Mouse (Mus musculus): Measurements from ENCODE around the gene Nfib. TPM values are rescaled to one million over a fixed set of nuclear protein-coding genes. Genes with fewer than 3 reads are reported as not detected.
A peak's percentile ranks its signal among the peaks of the same experiment; 100 is the strongest.

The Nfib gene
- polyA plus RNA-seq, 1 experiment from 2014 or later: 86.8 TPM

DNA sequence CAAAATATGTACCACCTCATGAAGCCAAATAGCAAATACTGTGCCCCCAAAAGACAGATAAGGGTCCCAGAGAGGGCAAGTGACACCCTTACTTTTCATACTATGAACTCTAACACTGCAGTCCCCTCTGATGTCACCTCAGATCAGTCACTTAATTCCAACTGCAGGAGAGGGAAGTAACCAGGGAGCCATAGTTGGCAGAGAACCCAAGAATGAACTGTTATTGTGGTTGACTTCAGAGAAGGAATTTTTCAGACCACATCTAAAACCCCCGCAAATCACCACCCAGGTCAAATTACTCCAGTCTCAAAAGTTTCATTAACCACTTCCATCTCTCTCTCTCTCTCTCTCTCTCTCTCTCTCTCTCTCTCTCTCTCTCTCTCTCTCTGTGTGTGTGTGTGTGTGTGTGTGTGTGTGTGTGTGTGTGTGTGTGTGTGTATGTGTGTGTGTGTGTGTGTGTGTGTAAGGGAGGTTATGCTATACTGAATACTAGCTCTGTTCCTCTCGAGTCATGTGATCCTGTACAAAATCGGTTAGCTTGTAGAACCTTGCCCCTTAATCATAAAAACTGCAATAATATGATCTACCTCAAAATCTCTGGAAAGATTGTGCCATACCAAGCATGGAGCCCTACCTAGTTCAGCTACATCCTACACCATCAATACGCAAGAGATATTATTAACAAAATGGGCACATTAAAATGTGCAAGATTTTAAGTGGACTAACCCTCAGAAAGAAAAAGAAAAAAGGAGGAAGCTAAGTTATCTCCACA lies 319.1 kb downstream of the Nfib start:
- peaks cover 41% of the 10 kb centered on the region for H3K4me1 ChIP-seq
- no peak overlapping the region for H3K27ac ChIP-seq
- no peak overlapping the region for H3K4me3 ChIP-seq
- H3K36me3 ChIP-seq: no peaks in the 10 kb centered on the region; the same call in 1 of the 2 replicates
- no peak overlapping the region for H3K4me2 ChIP-seq (replicated peaks)
- no peak overlapping the region for H3K9ac ChIP-seq
- WGBS: 45% methylated on average over 4 of the region's 4 CpGs
- ATAC-seq (ENCODE audit: insufficient number of reproducible peaks, insufficient read depth, low FRiP score, low TSS enrichment): 0 out of 2 replicates have a peak, but pooled peaks have one; percentile 39
- H3K9me3 ChIP-seq: no peaks in the 10 kb centered on the region
- H3K27me3 ChIP-seq: no peaks in the 10 kb centered on the region

GRCm38 (mm10) chr4:82385638-82386037 lies 319.9 kb downstream of the Nfib start:
- 82% methylated on average over 4 of the region's 4 CpGs for WGBS
- Histone ChIP-seq H3K4me2 (replicated peaks) (no peak overlapping the region), H3K36me3 (peaks cover 5% of the 10 kb centered on the region; the same call in 1 of the 2 replicates), H3K4me1 (peaks cover 34% of the 10 kb centered on the region), H3K9ac (no peak overlapping the region), H3K4me3 (no peak overlapping the region), H3K27ac (no peak overlapping the region), H3K9me3 (no peaks in the 10 kb centered on the region), H3K27me3 (no peaks in the 10 kb centered on the region)
- no peak for ATAC-seq (ENCODE audit: insufficient number of reproducible peaks, insufficient read depth, low FRiP score, low TSS enrichment)

DNA sequence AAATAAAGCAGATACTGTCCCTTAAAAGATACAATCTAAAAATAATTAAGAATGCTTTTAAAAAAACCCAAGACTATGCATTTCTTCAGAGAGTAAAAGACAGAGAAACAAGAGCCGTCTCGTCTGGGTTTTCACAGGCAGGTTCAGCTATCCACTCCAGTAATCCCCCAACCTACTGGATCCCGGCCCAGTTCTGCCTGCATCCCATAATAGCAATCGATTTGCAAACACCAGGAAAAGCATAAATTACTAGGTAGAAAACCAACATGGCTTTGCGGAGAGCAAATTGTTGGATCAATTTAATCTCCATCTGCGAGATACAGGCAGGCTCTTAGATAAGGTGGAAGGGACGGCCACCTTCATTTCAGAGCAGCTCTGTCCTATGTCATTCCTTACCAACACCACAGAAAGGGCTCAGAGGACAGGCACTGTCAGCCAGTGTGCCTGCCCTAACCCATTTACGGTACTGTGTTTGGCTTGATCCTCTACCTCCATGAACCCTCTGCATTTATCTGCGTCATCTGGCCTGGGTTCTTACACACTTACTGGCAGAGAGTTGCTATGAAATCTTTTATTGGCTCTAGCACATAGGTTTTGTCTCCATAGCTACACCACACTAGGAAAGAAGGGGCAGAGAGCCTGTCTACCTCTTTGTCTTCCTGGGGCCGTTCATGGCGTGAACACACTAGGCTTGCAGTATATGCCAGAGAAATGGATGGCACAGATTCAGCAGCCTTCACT lies 321.4 kb downstream of the Nfib start:
- ATAC-seq (ENCODE audit: insufficient number of reproducible peaks, insufficient read depth, low FRiP score, low TSS enrichment): no peak
- Histone ChIP-seq H3K9me3 (no peaks in the 10 kb centered on the region), H3K4me1 (peaks cover 34% of the 10 kb centered on the region), H3K27me3 (no peaks in the 10 kb centered on the region), H3K9ac (no peak overlapping the region), H3K4me2 (replicated peaks) (no peak overlapping the region), H3K4me3 (no peak overlapping the region), H3K27ac (peak overlapping the region; percentile 36; the same call in 1 of the 2 replicates), H3K36me3 (peaks cover 5% of the 10 kb centered on the region; the same call in 1 of the 2 replicates)
- WGBS: 69% methylated on average over 11 of the region's 11 CpGs

DNA sequence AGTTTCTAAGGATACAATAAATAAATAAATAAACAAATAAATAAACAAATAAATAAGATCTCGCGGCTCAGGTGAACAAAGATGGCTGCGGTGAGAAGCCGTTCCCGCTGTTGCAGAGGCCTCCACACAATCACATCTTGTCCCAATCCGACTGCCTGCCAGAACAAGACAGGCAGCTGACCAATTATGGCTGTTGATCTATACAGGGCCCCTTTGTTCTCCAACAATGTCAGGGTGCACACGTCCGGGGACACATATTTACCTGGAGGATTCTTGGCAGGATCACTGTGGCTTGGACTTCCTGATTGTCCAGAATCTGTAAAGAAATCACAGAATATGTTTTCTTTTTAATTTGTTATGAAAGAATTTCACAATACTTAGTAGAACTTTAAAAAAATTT lies 322.2 kb downstream of the Nfib start:
- peaks cover 34% of the 10 kb centered on the region for H3K4me1 ChIP-seq
- no peak overlapping the region for H3K9ac ChIP-seq
- H3K4me2 ChIP-seq (replicated peaks): no peak overlapping the region
- ATAC-seq (ENCODE audit: insufficient number of reproducible peaks, insufficient read depth, low FRiP score, low TSS enrichment): no peak
- WGBS: 59% methylated on average over 8 of the region's 8 CpGs
- H3K36me3 ChIP-seq: 0 out of 2 replicates have a peak, but pooled peaks cover 5% of the 10 kb centered on the region
- no peak overlapping the region for H3K4me3 ChIP-seq
- H3K27ac ChIP-seq: no peak overlapping the region
- no peaks in the 10 kb centered on the region for H3K9me3 ChIP-seq
- no peaks in the 10 kb centered on the region for H3K27me3 ChIP-seq

DNA sequence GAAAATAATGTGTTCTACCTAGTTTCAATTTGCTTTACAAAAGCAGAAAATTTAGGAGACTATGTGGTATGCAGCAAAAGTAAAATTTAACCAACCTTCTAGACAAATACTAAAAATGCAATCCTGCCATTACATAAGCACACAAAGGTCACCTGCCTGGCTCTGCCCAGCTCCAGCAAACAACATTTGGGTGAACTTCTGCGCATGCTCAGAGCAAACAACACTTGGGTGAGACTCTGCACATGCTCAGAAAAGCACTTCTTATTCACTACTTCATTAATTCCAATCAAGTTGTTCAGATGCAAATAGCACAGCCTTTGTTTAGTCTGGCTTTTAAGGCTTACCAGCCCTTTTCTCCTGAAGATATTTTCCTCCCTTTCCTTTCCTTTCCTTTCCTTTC lies 323.8 kb downstream of the Nfib start:
- 60% methylated on average over 1 of the region's 1 CpGs for WGBS
- no peak for ATAC-seq (ENCODE audit: insufficient number of reproducible peaks, insufficient read depth, low FRiP score, low TSS enrichment)
- no peak overlapping the region for H3K9ac ChIP-seq

GRCm38 (mm10) chr4:82380578-82380977 lies 325.0 kb downstream of the Nfib start:
- no peaks in the 10 kb centered on the region for H3K9me3 ChIP-seq
- H3K4me3 ChIP-seq: no peak overlapping the region
- no peak for ATAC-seq (ENCODE audit: insufficient number of reproducible peaks, insufficient read depth, low FRiP score, low TSS enrichment)

More for the DNA sequence above, 323.8 kb downstream of the Nfib start:
- Histone ChIP-seq H3K4me3 (no peak overlapping the region), H3K4me1 (peaks cover 28% of the 10 kb centered on the region), H3K4me2 (replicated peaks) (no peak overlapping the region), H3K9me3 (no peaks in the 10 kb centered on the region), H3K27ac (no peak overlapping the region), H3K36me3 (0 out of 2 replicates have a peak, but pooled peaks cover 5% of the 10 kb centered on the region), H3K27me3 (no peaks in the 10 kb centered on the region)

DNA sequence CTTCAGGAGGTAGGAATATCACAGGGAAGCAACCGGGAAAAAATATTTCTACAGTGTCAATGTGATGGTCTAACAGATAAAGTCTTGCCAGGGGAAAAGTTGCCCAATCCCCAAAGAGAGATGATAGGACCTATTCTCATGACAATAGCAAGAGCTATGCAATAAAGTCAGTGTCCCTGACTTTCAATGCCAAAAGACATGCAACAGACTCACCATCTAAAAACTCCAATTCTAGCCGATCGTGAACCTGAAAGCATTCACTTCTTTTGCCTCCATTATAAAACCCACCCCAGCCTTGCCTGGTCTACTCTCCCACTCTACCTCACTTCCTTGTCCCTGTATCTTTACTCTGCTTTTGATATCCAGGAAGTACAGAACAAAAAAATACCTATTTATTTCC lies 327.5 kb downstream of the Nfib start:
- Histone ChIP-seq H3K4me2 (replicated peaks) (no peak overlapping the region), H3K36me3 (0 out of 2 replicates have a peak, but pooled peaks cover 5% of the 10 kb centered on the region), H3K27me3 (no peaks in the 10 kb centered on the region), H3K27ac (no peak overlapping the region), H3K9me3 (no peaks in the 10 kb centered on the region), H3K4me1 (peaks cover 3% of the 10 kb centered on the region; the same call in 1 of the 2 replicates), H3K4me3 (no peak overlapping the region), H3K9ac (no peak overlapping the region)
- 93% methylated on average over 3 of the region's 3 CpGs for WGBS
- ATAC-seq (ENCODE audit: insufficient number of reproducible peaks, insufficient read depth, low FRiP score, low TSS enrichment): no peak

More at GRCm38 (mm10) chr4:82380578-82380977, 325.0 kb downstream of the Nfib start:
- H3K9ac ChIP-seq: no peak overlapping the region
- H3K27ac ChIP-seq: no peak overlapping the region
- H3K36me3 ChIP-seq: 0 out of 2 replicates have a peak, but pooled peaks cover 5% of the 10 kb centered on the region
- peaks cover 18% of the 10 kb centered on the region for H3K4me1 ChIP-seq
- no peaks in the 10 kb centered on the region for H3K27me3 ChIP-seq
- no peak overlapping the region for H3K4me2 ChIP-seq (replicated peaks)

- ATAC-seq (ENCODE audit: insufficient number of reproducible peaks, insufficient read depth, low FRiP score, low TSS enrichment): no peak
- no peak overlapping the region for H3K4me2 ChIP-seq (replicated peaks)
- WGBS: 93% methylated on average over 3 of the region's 3 CpGs
- no peak overlapping the region for H3K9ac ChIP-seq
- no peaks in the 10 kb centered on the region for H3K9me3 ChIP-seq
- peaks cover 3% of the 10 kb centered on the region; the same call in 1 of the 2 replicates for H3K4me1 ChIP-seq
- no peaks in the 10 kb centered on the region for H3K27me3 ChIP-seq
- peaks cover 5% of the 10 kb centered on the region; the same call in 1 of the 2 replicates for H3K36me3 ChIP-seq
- H3K27ac ChIP-seq: no peak overlapping the region
- H3K4me3 ChIP-seq: no peak overlapping the region
Observed at GRCm38 (mm10) chr4:82377621-82378020, 327.9 kb downstream of the Nfib start.

GRCm38 (mm10) chr4:82374560-82374959 lies 331.0 kb downstream of the Nfib start:
- no peaks in the 10 kb centered on the region for H3K27me3 ChIP-seq
- no peak overlapping the region for H3K9ac ChIP-seq
- H3K36me3 ChIP-seq: peaks cover 12% of the 10 kb centered on the region; the same call in 1 of the 2 replicates
- no peak overlapping the region for H3K4me3 ChIP-seq
- WGBS: 54% methylated on average over 5 of the region's 5 CpGs
- ATAC-seq (ENCODE audit: insufficient number of reproducible peaks, insufficient read depth, low FRiP score, low TSS enrichment): no peak
- H3K27ac ChIP-seq: no peak overlapping the region
- H3K4me2 ChIP-seq (replicated peaks): no peak overlapping the region
- no peaks in the 10 kb centered on the region for H3K9me3 ChIP-seq
- H3K4me1 ChIP-seq: peaks cover 3% of the 10 kb centered on the region; the same call in 1 of the 2 replicates

- H3K9ac ChIP-seq: no peak overlapping the region
- 94% methylated on average over 4 of the region's 4 CpGs for WGBS
- ATAC-seq (ENCODE audit: insufficient number of reproducible peaks, insufficient read depth, low FRiP score, low TSS enrichment): no peak
Observed at GRCm38 (mm10) chr4:82372217-82372616, 333.3 kb downstream of the Nfib start.

DNA sequence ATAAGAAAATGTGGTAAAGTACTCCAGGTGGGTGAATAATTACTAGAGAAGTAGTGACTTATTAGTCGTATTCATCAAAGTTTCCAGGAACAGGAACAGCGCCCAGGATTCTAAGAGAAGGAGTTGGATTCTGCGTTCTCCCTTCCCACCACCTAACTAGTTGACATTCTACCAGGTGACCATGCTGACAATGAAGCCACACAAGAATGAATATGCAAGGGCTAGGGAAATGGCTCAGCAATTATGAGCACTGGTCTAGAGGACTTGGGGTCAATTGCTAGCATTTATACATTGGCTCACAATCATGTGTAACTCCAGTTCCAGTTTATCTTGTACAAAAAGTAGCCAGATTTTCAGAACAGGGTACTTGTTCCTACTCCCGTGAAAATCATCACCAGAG lies 334.1 kb downstream of the Nfib start:
- Histone ChIP-seq H3K9ac (no peak overlapping the region), H3K27me3 (no peaks in the 10 kb centered on the region), H3K4me1 (peaks cover 9% of the 10 kb centered on the region), H3K27ac (no peak overlapping the region), H3K4me3 (no peak overlapping the region), H3K4me2 (replicated peaks) (no peak overlapping the region), H3K9me3 (no peaks in the 10 kb centered on the region), H3K36me3 (peaks cover 12% of the 10 kb centered on the region; the same call in 1 of the 2 replicates)
- WGBS: 91% methylated on average over 4 of the region's 4 CpGs
- no peak for ATAC-seq (ENCODE audit: insufficient number of reproducible peaks, insufficient read depth, low FRiP score, low TSS enrichment)

More at GRCm38 (mm10) chr4:82372217-82372616, 333.3 kb downstream of the Nfib start:
- no peaks in the 10 kb centered on the region for H3K9me3 ChIP-seq
- H3K36me3 ChIP-seq: peaks cover 12% of the 10 kb centered on the region; the same call in 1 of the 2 replicates
- no peaks in the 10 kb centered on the region for H3K27me3 ChIP-seq
- no peak overlapping the region for H3K4me2 ChIP-seq (replicated peaks)
- no peak overlapping the region for H3K4me3 ChIP-seq
- peaks cover 9% of the 10 kb centered on the region for H3K4me1 ChIP-seq
- H3K27ac ChIP-seq: no peak overlapping the region

Data from embryonic facial prominence, embryonic 12.5 days (tissue).